Mouse (Mus musculus) midbrain, embryonic 11.5 days (tissue): ENCODE results near the gene Pxdc1. TPM values are rescaled to one million over a fixed set of nuclear protein-coding genes. Genes with fewer than 3 reads are reported as not detected.

Experiments
- ATAC-seq: fragments of 200-750 bp; cut with Nextera tagmentation; 2 replicates; pipeline ENCODE4 v1.8.0; 2017; ENCODE audit warnings: moderate TSS enrichment, moderate library complexity; ENCODE audit not compliant: low FRiP score
- DNase-seq: peaks from one replicate; pipeline ENCODE4 v3.0.0; 2015; ENCODE audit warnings: low spot score; ENCODE audit errors: missing footprints
- H3K27ac ChIP-seq: fragments of 300-500 bp; sonication (generic); 2 replicates; pipeline ENCODE4 v1.5.1; 2014; ENCODE audit warnings: low read depth, low read length
- H3K27me3 ChIP-seq: fragments of 300-500 bp; sonication (generic); 2 replicates; pipeline ENCODE4 v1.6.1; 2014; ENCODE audit warnings: mild to moderate bottlenecking, low read length, moderate library complexity, mixed read lengths; ENCODE audit not compliant: control insufficient read depth, insufficient read depth
- H3K36me3 ChIP-seq: fragments of 300-500 bp; sonication (generic); 2 replicates; pipeline ENCODE4 v1.6.1; 2014; ENCODE audit warnings: mild to moderate bottlenecking, low read length, moderate library complexity, mixed read lengths; ENCODE audit not compliant: control insufficient read depth, insufficient read depth
- H3K4me1 ChIP-seq: fragments of 300-500 bp; sonication (generic); 2 replicates; pipeline ENCODE4 v1.6.1; 2014; ENCODE audit warnings: low read length; ENCODE audit not compliant: control insufficient read depth, insufficient read depth
- H3K4me2 ChIP-seq: fragments of 300-500 bp; sonication (generic); 2 replicates; pipeline ENCODE4 v1.6.1; 2014; ENCODE audit warnings: mild to moderate bottlenecking, moderate library complexity
- H3K4me3 ChIP-seq: fragments of 300-500 bp; sonication (generic); 2 replicates; pipeline ENCODE4 v1.5.1; 2014; ENCODE audit warnings: low read depth, low read length
- H3K9ac ChIP-seq: fragments of 300-500 bp; sonication (generic); 2 replicates; pipeline ENCODE4 v1.6.1; 2014; ENCODE audit warnings: low read length
- H3K9me3 ChIP-seq: fragments of 300-500 bp; sonication (generic); 2 replicates; pipeline ENCODE4 v1.6.1; 2016; ENCODE audit warnings: low read length; ENCODE audit not compliant: control insufficient read depth
- WGBS: fragments of 180-500 bp; shearing (Covaris S2); extraction: QIAGEN DNeasy Blood & Tissue Kit; methylation state at CpG from one replicate; pipeline ENCODE4 v1.1.7; 2014; 5-methylcytosine and 5-hydroxymethylcytosine counted together
- polyA plus RNA-seq: library from polyadenylated mRNA; unstranded; fragments of >200 nt; fragmentation: Nextera tagmentation; extraction: Ambion mirVana; gene quantifications from 2 replicates; pipeline ENCODE4 v1.2.1, GENCODE M21; 2014

Gene Pxdc1
- polyA plus RNA-seq, 1 experiment from 2014 or later = 7.0 TPM

DNA sequence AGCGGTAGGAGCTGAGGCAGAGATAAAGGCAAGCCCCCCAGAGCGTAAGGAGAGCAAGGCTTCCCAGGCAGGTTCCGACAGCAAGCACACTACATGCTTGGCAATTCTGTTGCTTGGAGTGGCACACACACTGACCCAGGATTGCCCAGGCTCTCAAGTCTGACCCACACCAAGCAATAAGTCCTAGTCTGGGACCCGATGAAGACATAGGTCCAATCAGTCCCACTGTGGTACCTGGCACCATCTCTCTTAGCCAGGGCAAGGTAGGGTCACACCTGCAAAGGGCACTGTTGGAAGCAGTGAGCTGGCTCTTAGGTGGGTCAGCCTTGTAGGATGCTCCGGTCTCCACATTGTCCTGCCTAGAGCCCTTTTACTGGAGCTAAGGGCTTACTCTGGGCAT is 7.8 kb downstream of the Pxdc1 start:
- H3K36me3 ChIP-seq = no peaks in the 10 kb centered on the region
- 81% methylated on average over 5 of the region's 5 CpGs for WGBS
- DNase-seq = peak; percentile 57
- H3K4me1 ChIP-seq = no peaks in the 10 kb centered on the region
- no peak overlapping the region for H3K4me3 ChIP-seq
- no peak overlapping the region for H3K27ac ChIP-seq
- no peak for ATAC-seq
- no peak overlapping the region for H3K4me2 ChIP-seq
- no peak overlapping the region for H3K9ac ChIP-seq
- peaks cover 11% of the 10 kb centered on the region for H3K27me3 ChIP-seq
- H3K9me3 ChIP-seq = no peaks in the 10 kb centered on the region

DNA sequence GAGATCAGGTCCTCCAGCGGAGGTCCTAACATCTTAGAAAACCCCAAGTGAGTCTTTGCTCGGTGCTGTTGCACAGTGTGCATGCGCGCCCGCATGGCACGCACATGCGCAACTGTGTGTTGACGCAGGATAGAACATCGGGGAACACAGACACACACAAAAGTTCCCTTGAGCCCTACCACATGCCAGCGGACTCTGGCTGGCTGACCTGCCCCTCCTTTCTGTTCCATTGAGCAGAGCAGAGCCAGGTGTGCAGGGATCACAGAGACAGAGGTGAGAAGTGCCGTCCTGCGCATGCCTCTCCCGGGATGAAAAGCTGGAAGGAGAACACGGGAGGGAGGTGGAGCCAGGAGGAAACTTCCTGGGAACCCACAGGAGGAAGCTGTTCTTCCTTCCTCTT is 8.9 kb downstream of the Pxdc1 start:
- ATAC-seq = no peak

GRCm38 (mm10) chr13:34643926-34644325 is 9.4 kb downstream of the Pxdc1 start:
- H3K27me3 ChIP-seq = no peaks in the 10 kb centered on the region
- H3K4me1 ChIP-seq = no peaks in the 10 kb centered on the region
- H3K27ac ChIP-seq = no peak overlapping the region
- WGBS = 72% methylated on average over 4 of the region's 4 CpGs
- H3K36me3 ChIP-seq = no peaks in the 10 kb centered on the region
- no peak for ATAC-seq
- peak; percentile 78 for DNase-seq
- H3K4me2 ChIP-seq = no peak overlapping the region
- no peak overlapping the region for H3K4me3 ChIP-seq
- no peaks in the 10 kb centered on the region for H3K9me3 ChIP-seq
- peak overlapping the region; percentile 10; the same call in 1 of the 2 replicates for H3K9ac ChIP-seq

More for the DNA sequence above, 8.9 kb downstream of the Pxdc1 start:
- Histone ChIP-seq H3K27ac (no peak overlapping the region), H3K4me3 (no peak overlapping the region), H3K4me1 (no peaks in the 10 kb centered on the region), H3K4me2 (no peak overlapping the region), H3K36me3 (no peaks in the 10 kb centered on the region), H3K27me3 (peaks cover under 1% of the 10 kb centered on the region; the same call in 1 of the 2 replicates), H3K9me3 (no peaks in the 10 kb centered on the region), H3K9ac (no peak overlapping the region)
- DNase-seq = peak; percentile 71
- WGBS = 83% methylated on average over 14 of the region's 14 CpGs

GRCm38 (mm10) chr13:34642941-34643875 is 10.1 kb downstream of the Pxdc1 start:
- Histone ChIP-seq H3K27ac (no peak overlapping the region), H3K9me3 (no peaks in the 10 kb centered on the region), H3K9ac (peak overlapping the region; percentile 10; the same call in 1 of the 2 replicates), H3K36me3 (no peaks in the 10 kb centered on the region), H3K4me2 (no peak overlapping the region), H3K4me1 (no peaks in the 10 kb centered on the region), H3K4me3 (no peak overlapping the region), H3K27me3 (no peaks in the 10 kb centered on the region)
- ATAC-seq (peak; percentile 45; the same call in 1 of the 2 replicates), DNase-seq (peak; percentile 99)
- 28% methylated on average over 7 of the region's 7 CpGs for WGBS

DNA sequence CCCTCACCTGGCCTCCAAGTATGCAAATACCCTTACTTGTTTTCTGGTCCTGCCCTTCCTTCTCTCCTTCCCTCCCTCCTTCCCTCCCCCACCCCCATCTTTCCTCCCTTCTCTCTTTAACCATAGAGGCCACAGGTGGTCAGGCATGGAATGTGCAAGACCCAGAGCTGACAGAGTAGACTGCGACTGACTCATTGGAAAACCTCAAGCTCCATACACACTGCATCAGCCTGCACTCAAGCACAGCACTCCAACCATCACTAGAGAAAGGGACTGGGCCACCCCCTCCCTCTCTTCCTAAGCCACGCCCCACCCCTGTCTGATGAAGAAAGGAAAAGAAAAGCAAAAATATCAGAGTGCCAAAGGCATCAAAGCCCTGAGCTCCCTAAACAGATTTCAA is 12.2 kb downstream of the Pxdc1 start:
- Histone ChIP-seq H3K9ac (no peak overlapping the region), H3K36me3 (no peaks in the 10 kb centered on the region), H3K9me3 (no peaks in the 10 kb centered on the region), H3K4me3 (no peak overlapping the region), H3K4me2 (no peak overlapping the region), H3K4me1 (no peaks in the 10 kb centered on the region), H3K27ac (no peak overlapping the region), H3K27me3 (no peaks in the 10 kb centered on the region)
- DNase-seq (no peak), ATAC-seq (no peak)
- WGBS = 68% methylated on average over 2 of the region's 2 CpGs

DNA sequence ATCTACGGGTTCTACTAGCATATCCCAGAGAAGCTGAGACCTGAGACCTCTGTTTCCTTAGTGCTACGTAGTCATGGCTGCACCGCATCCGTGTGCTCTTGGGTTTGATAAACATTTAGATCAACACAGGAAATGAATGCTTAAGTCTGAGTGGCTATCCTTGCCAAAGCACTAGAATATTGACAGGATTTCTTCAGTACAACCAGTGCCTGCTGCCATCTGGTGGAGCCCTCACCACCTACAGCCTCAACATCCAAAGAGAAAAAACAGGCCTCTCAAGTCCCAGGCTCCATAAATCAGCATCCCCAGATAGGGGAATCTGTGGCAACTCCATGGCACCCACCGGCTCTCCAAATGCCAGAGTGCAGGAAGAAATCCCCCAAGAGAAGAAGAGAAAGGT is 17.3 kb downstream of the Pxdc1 start:
- DNase-seq = peak; percentile 97
- Histone ChIP-seq H3K9me3 (no peaks in the 10 kb centered on the region), H3K27ac (no peak overlapping the region), H3K4me2 (no peak overlapping the region), H3K9ac (no peak overlapping the region), H3K27me3 (no peaks in the 10 kb centered on the region), H3K4me3 (no peak overlapping the region), H3K4me1 (no peaks in the 10 kb centered on the region), H3K36me3 (no peaks in the 10 kb centered on the region)
- peak; percentile 65 for ATAC-seq
- WGBS = 58% methylated on average over 5 of the region's 5 CpGs

GRCm38 (mm10) chr13:34630319-34630718 is 23.0 kb downstream of the Pxdc1 start:
- H3K27me3 ChIP-seq = no peaks in the 10 kb centered on the region
- H3K9me3 ChIP-seq = no peaks in the 10 kb centered on the region
- no peak overlapping the region for H3K9ac ChIP-seq
- DNase-seq = no peak
- H3K4me3 ChIP-seq = no peak overlapping the region
- H3K4me2 ChIP-seq = no peak overlapping the region
- no peaks in the 10 kb centered on the region for H3K4me1 ChIP-seq
- WGBS = 95% methylated on average over 8 of the region's 8 CpGs
- no peak for ATAC-seq
- no peaks in the 10 kb centered on the region for H3K36me3 ChIP-seq
- H3K27ac ChIP-seq = no peak overlapping the region

DNA sequence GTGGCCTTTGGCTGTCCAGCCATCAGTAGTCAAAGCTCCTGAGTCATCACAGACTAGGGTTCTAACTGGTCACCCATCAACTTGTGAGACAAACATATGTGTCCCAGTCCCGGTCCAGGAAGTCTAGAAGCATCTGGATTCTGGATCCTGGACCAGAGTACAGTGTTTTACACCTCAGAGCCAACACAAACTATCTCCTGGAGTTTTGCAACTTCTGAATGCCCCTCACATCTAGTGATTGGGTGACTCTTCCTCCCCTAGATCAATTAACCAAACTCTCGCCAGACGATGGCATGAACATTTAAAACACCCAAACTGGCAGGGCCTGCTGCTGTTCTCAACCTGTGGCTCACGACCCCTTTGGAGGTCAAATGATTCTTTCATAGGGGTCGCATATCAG is 23.5 kb downstream of the Pxdc1 start:
- H3K9ac ChIP-seq = no peak overlapping the region
- H3K4me1 ChIP-seq = no peaks in the 10 kb centered on the region
- H3K4me2 ChIP-seq = no peak overlapping the region
- ATAC-seq (no peak), DNase-seq (no peak)
- H3K36me3 ChIP-seq = no peaks in the 10 kb centered on the region
- no peaks in the 10 kb centered on the region for H3K9me3 ChIP-seq
- no peaks in the 10 kb centered on the region for H3K27me3 ChIP-seq
- WGBS = 89% methylated on average over 5 of the region's 5 CpGs
- no peak overlapping the region for H3K4me3 ChIP-seq
- no peak overlapping the region for H3K27ac ChIP-seq

DNA sequence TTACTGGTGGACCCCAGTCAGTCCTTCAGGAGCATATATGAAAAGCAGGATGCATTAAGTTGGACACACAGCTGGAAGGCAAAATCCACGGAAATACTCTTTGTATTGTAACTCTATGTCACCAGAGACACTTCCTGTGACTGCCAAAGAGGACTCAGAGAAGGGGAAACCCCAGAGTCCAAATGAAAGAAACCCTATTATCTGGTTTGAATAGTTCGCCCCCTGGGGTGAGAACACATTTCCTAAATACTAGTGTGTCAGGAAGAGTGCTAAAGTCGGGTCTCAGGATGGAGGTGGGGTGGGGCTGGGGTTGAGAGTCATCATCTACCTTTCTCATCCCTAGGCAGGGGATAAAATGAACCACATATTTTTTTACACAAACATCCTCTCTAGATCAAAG is 25.8 kb downstream of the Pxdc1 start:
- Histone ChIP-seq H3K9ac (no peak overlapping the region), H3K27me3 (no peaks in the 10 kb centered on the region), H3K36me3 (no peaks in the 10 kb centered on the region), H3K4me2 (no peak overlapping the region), H3K4me3 (no peak overlapping the region), H3K27ac (no peak overlapping the region), H3K4me1 (no peaks in the 10 kb centered on the region), H3K9me3 (no peaks in the 10 kb centered on the region)
- ATAC-seq (no peak), DNase-seq (no peak)
- WGBS = 48% methylated on average over 3 of the region's 3 CpGs
